Mouse (Mus musculus): ENCODE results near the gene Btn2a2. TPM values are rescaled to one million over a fixed set of nuclear protein-coding genes. Genes with fewer than 3 reads are reported as not detected.

Gene Btn2a2
- polyA plus RNA-seq, 1 experiment: 0.20 TPM

- under 1% methylated on average over 19 of the region's 19 CpGs for WGBS
- H3K4me1 ChIP-seq (ENCODE audit: control insufficient read depth, insufficient read depth, low read length): no peaks in the 10 kb centered on the region
- H3K4me3 ChIP-seq (replicated peaks; ENCODE audit: insufficient read depth, low read depth, low read length): peak overlapping the region; percentile 63
- H3K27ac ChIP-seq (ENCODE audit: insufficient read depth, low read length): no peak overlapping the region
- DNase-seq: peak; percentile 74 to 82
- TF ChIP-seq CTCF (IDR thresholded peaks at IDR 0.05; ENCODE audit: borderline replicate concordance, insufficient read depth, low read depth, low read length): no peak
- TF ChIP-seq POLR2A (IDR thresholded peaks at IDR 0.05; ENCODE audit: borderline replicate concordance, insufficient read depth, low read length): no peak
- no peaks in the 10 kb centered on the region for H3K27me3 ChIP-seq (ENCODE audit: control insufficient read depth, insufficient read depth, low read length)
These were observed 28.4 kb upstream of the Btn2a2 start for GRCm38 (mm10) chr13:23516822-23517602.

GRCm38 (mm10) chr13:23515826-23516620 is 27.4 kb upstream of the Btn2a2 start:
- WGBS: 56% methylated on average over 15 of the region's 15 CpGs
- TF ChIP-seq CTCF (IDR thresholded peaks at IDR 0.05; ENCODE audit: borderline replicate concordance, insufficient read depth, low read depth, low read length) (no peak), POLR2A (IDR thresholded peaks at IDR 0.05; ENCODE audit: borderline replicate concordance, insufficient read depth, low read length) (no peak)
- Histone ChIP-seq H3K27me3 (ENCODE audit: control insufficient read depth, insufficient read depth, low read length) (no peaks in the 10 kb centered on the region), H3K4me3 (replicated peaks; ENCODE audit: insufficient read depth, low read depth, low read length) (peak overlapping the region; percentile 38), H3K4me1 (ENCODE audit: control insufficient read depth, insufficient read depth, low read length) (no peaks in the 10 kb centered on the region), H3K27ac (ENCODE audit: insufficient read depth, low read length) (no peak overlapping the region)
- DNase-seq: no peak

GRCm38 (mm10) chr13:23515281-23515680 is 26.6 kb upstream of the Btn2a2 start:
- no peaks in the 10 kb centered on the region for H3K4me1 ChIP-seq (ENCODE audit: control insufficient read depth, insufficient read depth, low read length)
- no peaks in the 10 kb centered on the region for H3K27me3 ChIP-seq (ENCODE audit: control insufficient read depth, insufficient read depth, low read length)
- WGBS: 85% methylated on average over 5 of the region's 5 CpGs
- H3K4me3 ChIP-seq (replicated peaks; ENCODE audit: insufficient read depth, low read depth, low read length): no peak overlapping the region
- no peak for DNase-seq
- H3K27ac ChIP-seq (ENCODE audit: insufficient read depth, low read length): no peak overlapping the region
- TF ChIP-seq POLR2A (IDR thresholded peaks at IDR 0.05; ENCODE audit: borderline replicate concordance, insufficient read depth, low read length): no peak
- no peak for TF ChIP-seq CTCF (IDR thresholded peaks at IDR 0.05; ENCODE audit: borderline replicate concordance, insufficient read depth, low read depth, low read length)

GRCm38 (mm10) chr13:23513517-23513916 is 24.9 kb upstream of the Btn2a2 start:
- Histone ChIP-seq H3K27ac (ENCODE audit: insufficient read depth, low read length) (no peak overlapping the region), H3K27me3 (ENCODE audit: control insufficient read depth, insufficient read depth, low read length) (no peaks in the 10 kb centered on the region), H3K4me1 (ENCODE audit: control insufficient read depth, insufficient read depth, low read length) (no peaks in the 10 kb centered on the region), H3K4me3 (replicated peaks; ENCODE audit: insufficient read depth, low read depth, low read length) (no peak overlapping the region)
- WGBS: 93% methylated on average over 1 of the region's 1 CpGs
- TF ChIP-seq POLR2A (IDR thresholded peaks at IDR 0.05; ENCODE audit: borderline replicate concordance, insufficient read depth, low read length) (no peak), CTCF (IDR thresholded peaks at IDR 0.05; ENCODE audit: borderline replicate concordance, insufficient read depth, low read depth, low read length) (no peak)
- DNase-seq: no peak

GRCm38 (mm10) chr13:23510127-23510526 is 21.5 kb upstream of the Btn2a2 start:
- H3K27ac ChIP-seq (ENCODE audit: insufficient read depth, low read length): no peak overlapping the region
- 54% methylated on average over 1 of the region's 1 CpGs for WGBS
- no peak for DNase-seq
- TF ChIP-seq POLR2A (IDR thresholded peaks at IDR 0.05; ENCODE audit: borderline replicate concordance, insufficient read depth, low read length) (no peak), CTCF (IDR thresholded peaks at IDR 0.05; ENCODE audit: borderline replicate concordance, insufficient read depth, low read depth, low read length) (no peak)
- H3K27me3 ChIP-seq (ENCODE audit: control insufficient read depth, insufficient read depth, low read length): no peaks in the 10 kb centered on the region
- no peaks in the 10 kb centered on the region for H3K4me1 ChIP-seq (ENCODE audit: control insufficient read depth, insufficient read depth, low read length)
- H3K4me3 ChIP-seq (replicated peaks; ENCODE audit: insufficient read depth, low read depth, low read length): no peak overlapping the region

- WGBS: 59% methylated on average over 14 of the region's 14 CpGs
- Histone ChIP-seq H3K4me3 (replicated peaks; ENCODE audit: insufficient read depth, low read depth, low read length) (no peak overlapping the region), H3K27me3 (ENCODE audit: control insufficient read depth, insufficient read depth, low read length) (no peaks in the 10 kb centered on the region), H3K4me1 (ENCODE audit: control insufficient read depth, insufficient read depth, low read length) (no peaks in the 10 kb centered on the region), H3K27ac (ENCODE audit: insufficient read depth, low read length) (no peak overlapping the region)
- no peak for DNase-seq
- TF ChIP-seq POLR2A (IDR thresholded peaks at IDR 0.05; ENCODE audit: borderline replicate concordance, insufficient read depth, low read length) (no peak), CTCF (IDR thresholded peaks at IDR 0.05; ENCODE audit: borderline replicate concordance, insufficient read depth, low read depth, low read length) (no peak)
These were observed 18.3 kb upstream of the Btn2a2 start for GRCm38 (mm10) chr13:23506819-23507515.

- WGBS: 47% methylated on average over 13 of the region's 13 CpGs
- no peak overlapping the region for H3K4me3 ChIP-seq (replicated peaks; ENCODE audit: insufficient read depth, low read depth, low read length)
- TF ChIP-seq POLR2A (IDR thresholded peaks at IDR 0.05; ENCODE audit: borderline replicate concordance, insufficient read depth, low read length) (no peak), CTCF (IDR thresholded peaks at IDR 0.05; ENCODE audit: borderline replicate concordance, insufficient read depth, low read depth, low read length) (no peak)
These were observed 17.7 kb upstream of the Btn2a2 start for GRCm38 (mm10) chr13:23506351-23506750.

More at GRCm38 (mm10) chr13:23506351-23506750, 17.7 kb upstream of the Btn2a2 start:
- H3K27me3 ChIP-seq (ENCODE audit: control insufficient read depth, insufficient read depth, low read length): no peaks in the 10 kb centered on the region
- H3K27ac ChIP-seq (ENCODE audit: insufficient read depth, low read length): no peak overlapping the region
- H3K4me1 ChIP-seq (ENCODE audit: control insufficient read depth, insufficient read depth, low read length): no peaks in the 10 kb centered on the region
- peak in 1 of 2 experiments; percentile 27 for DNase-seq

All from cerebellum, adult 2 months (tissue).